Mouse (Mus musculus) hindbrain, embryonic 11.5 days (tissue): ENCODE measurements around the gene Rnf10. TPM values are rescaled to one million over a fixed set of nuclear protein-coding genes. Genes with fewer than 3 reads are reported as not detected.

ENCODE experiments used
- ATAC-seq: fragments of 200-750 bp; cut with Nextera tagmentation; 2 replicates; pipeline ENCODE4 v1.8.0; 2017; ENCODE audit warnings: mild to moderate bottlenecking, moderate TSS enrichment, moderate library complexity; ENCODE audit not compliant: low FRiP score
- DNase-seq: peaks from one replicate; pipeline ENCODE4 v3.0.0-alpha.2; 2015; ENCODE audit warnings: low spot score
- H3K27ac ChIP-seq: fragments of 300-500 bp; sonication (generic); 2 replicates; pipeline ENCODE4 v1.5.1; 2014; ENCODE audit warnings: mild to moderate bottlenecking, low read depth, low read length
- H3K27me3 ChIP-seq: fragments of 300-500 bp; sonication (generic); 2 replicates; pipeline ENCODE4 v1.6.1; 2014; ENCODE audit warnings: mild to moderate bottlenecking, low read length, moderate library complexity, mixed read lengths; ENCODE audit not compliant: control insufficient read depth, insufficient read depth
- H3K36me3 ChIP-seq: fragments of 300-500 bp; sonication (generic); 2 replicates; pipeline ENCODE4 v1.6.1; 2014; ENCODE audit warnings: mild to moderate bottlenecking, low read length, moderate library complexity, mixed read lengths; ENCODE audit not compliant: control insufficient read depth, insufficient read depth
- H3K4me1 ChIP-seq: fragments of 300-500 bp; sonication (generic); replicated peaks from 2 replicates; pipeline ENCODE4 v1.6.1; 2014; ENCODE audit warnings: low read length, mixed read lengths; ENCODE audit not compliant: control insufficient read depth, insufficient read depth
- H3K4me2 ChIP-seq: fragments of 300-500 bp; sonication (generic); replicated peaks from 2 replicates; pipeline ENCODE4 v1.6.1; 2014; ENCODE audit warnings: mild to moderate bottlenecking, low read depth, low read length
- H3K4me3 ChIP-seq: fragments of 300-500 bp; sonication (generic); 2 replicates; pipeline ENCODE4 v1.5.1; 2014; ENCODE audit warnings: low read depth, low read length
- H3K9ac ChIP-seq: fragments of 300-500 bp; sonication (generic); 2 replicates; pipeline ENCODE4 v1.6.1; 2014; ENCODE audit warnings: low read depth, low read length
- H3K9me3 ChIP-seq: fragments of 300-500 bp; sonication (generic); 2 replicates; pipeline ENCODE4 v1.6.1; 2016; ENCODE audit warnings: low read length; ENCODE audit not compliant: control insufficient read depth
- WGBS: fragments of 180-500 bp; shearing (Covaris S2); extraction: QIAGEN DNeasy Blood & Tissue Kit; methylation state at CpG from one replicate; pipeline ENCODE4 v1.1.7; 2014; 5-methylcytosine and 5-hydroxymethylcytosine counted together
- polyA plus RNA-seq: library from polyadenylated mRNA; unstranded; fragments of >200 nt; fragmentation: Nextera tagmentation; extraction: Ambion mirVana; gene quantifications from 2 replicates; pipeline ENCODE4 v1.2.1, GENCODE M21; 2014

Gene Rnf10
- polyA plus RNA-seq, 1 experiment from 2014 or later = 65.9 TPM

- no peak overlapping the region; the same call in 1 of the 2 replicates for H3K4me2 ChIP-seq
- 0 out of 2 replicates have a peak, but pooled peaks cover 3% of the 10 kb centered on the region for H3K4me1 ChIP-seq
- H3K27ac ChIP-seq = no peak overlapping the region
- WGBS = 90% methylated on average over 1 of the region's 1 CpGs
- ATAC-seq = no peak
- H3K9ac ChIP-seq = no peak overlapping the region
- peak overlapping the region; percentile 97 for H3K4me3 ChIP-seq
- no peaks in the 10 kb centered on the region for H3K27me3 ChIP-seq
- H3K9me3 ChIP-seq = no peaks in the 10 kb centered on the region
- H3K36me3 ChIP-seq = no peaks in the 10 kb centered on the region
- no peak for DNase-seq
These were observed 2.7 kb downstream of the Rnf10 start for GRCm38 (mm10) chr5:115269969-115270368.

- Histone ChIP-seq H3K9me3 (no peaks in the 10 kb centered on the region), H3K36me3 (no peaks in the 10 kb centered on the region), H3K4me3 (no peak overlapping the region), H3K4me1 (0 out of 2 replicates have a peak, but pooled peaks cover 3% of the 10 kb centered on the region), H3K9ac (no peak overlapping the region), H3K27me3 (no peaks in the 10 kb centered on the region), H3K27ac (no peak overlapping the region), H3K4me2 (no peak overlapping the region)
- no peak for ATAC-seq
- 78% methylated on average over 3 of the region's 3 CpGs for WGBS
- DNase-seq = no peak
These were observed 4.4 kb downstream of the Rnf10 start for GRCm38 (mm10) chr5:115268266-115268665.

GRCm38 (mm10) chr5:115267469-115268045, 5.1 kb downstream of the Rnf10 start:
- no peak for DNase-seq
- Histone ChIP-seq H3K27me3 (no peaks in the 10 kb centered on the region), H3K36me3 (0 out of 2 replicates have a peak, but pooled peaks cover 3% of the 10 kb centered on the region), H3K9me3 (no peaks in the 10 kb centered on the region), H3K9ac (no peak overlapping the region), H3K4me2 (no peak overlapping the region), H3K27ac (no peak overlapping the region), H3K4me1 (0 out of 2 replicates have a peak, but pooled peaks cover 3% of the 10 kb centered on the region), H3K4me3 (no peak overlapping the region)
- 82% methylated on average over 3 of the region's 3 CpGs for WGBS
- ATAC-seq = no peak

- Histone ChIP-seq H3K27ac (no peak overlapping the region), H3K9ac (no peak overlapping the region), H3K4me3 (no peak overlapping the region), H3K27me3 (no peaks in the 10 kb centered on the region), H3K4me1 (0 out of 2 replicates have a peak, but pooled peaks cover 3% of the 10 kb centered on the region), H3K36me3 (0 out of 2 replicates have a peak, but pooled peaks cover 4% of the 10 kb centered on the region), H3K9me3 (no peaks in the 10 kb centered on the region), H3K4me2 (no peak overlapping the region)
- 90% methylated on average over 8 of the region's 8 CpGs for WGBS
- ATAC-seq = no peak
- no peak for DNase-seq
These were observed 5.8 kb downstream of the Rnf10 start for GRCm38 (mm10) chr5:115266787-115267468.

DNA sequence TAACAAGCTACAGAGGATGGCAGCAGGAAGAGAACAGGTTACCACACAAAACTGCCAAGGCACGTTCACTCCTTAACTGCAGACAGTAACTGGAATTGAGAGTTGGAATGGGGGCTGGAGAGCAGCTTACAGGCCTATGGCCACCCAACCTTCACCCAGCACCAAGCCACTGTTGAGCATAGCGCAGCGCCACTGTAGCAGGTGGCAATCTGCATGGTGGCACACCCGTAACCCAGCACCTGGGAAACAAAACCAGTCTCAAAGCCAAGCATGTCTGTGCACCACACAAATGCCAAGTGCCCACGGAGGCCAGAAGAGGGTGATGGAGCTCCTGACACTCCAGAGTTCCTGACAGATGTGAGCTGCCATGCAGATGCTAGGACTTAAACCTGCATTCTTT, 6.4 kb downstream of the Rnf10 start:
- H3K9me3 ChIP-seq = no peaks in the 10 kb centered on the region
- ATAC-seq (no peak), DNase-seq (no peak)
- no peaks in the 10 kb centered on the region for H3K27me3 ChIP-seq
- 0 out of 2 replicates have a peak, but pooled peaks cover 4% of the 10 kb centered on the region for H3K36me3 ChIP-seq
- H3K4me3 ChIP-seq = no peak overlapping the region
- 90% methylated on average over 5 of the region's 5 CpGs for WGBS
- H3K9ac ChIP-seq = no peak overlapping the region
- H3K4me2 ChIP-seq = no peak overlapping the region
- H3K4me1 ChIP-seq = 0 out of 2 replicates have a peak, but pooled peaks cover 3% of the 10 kb centered on the region
- H3K27ac ChIP-seq = no peak overlapping the region

DNA sequence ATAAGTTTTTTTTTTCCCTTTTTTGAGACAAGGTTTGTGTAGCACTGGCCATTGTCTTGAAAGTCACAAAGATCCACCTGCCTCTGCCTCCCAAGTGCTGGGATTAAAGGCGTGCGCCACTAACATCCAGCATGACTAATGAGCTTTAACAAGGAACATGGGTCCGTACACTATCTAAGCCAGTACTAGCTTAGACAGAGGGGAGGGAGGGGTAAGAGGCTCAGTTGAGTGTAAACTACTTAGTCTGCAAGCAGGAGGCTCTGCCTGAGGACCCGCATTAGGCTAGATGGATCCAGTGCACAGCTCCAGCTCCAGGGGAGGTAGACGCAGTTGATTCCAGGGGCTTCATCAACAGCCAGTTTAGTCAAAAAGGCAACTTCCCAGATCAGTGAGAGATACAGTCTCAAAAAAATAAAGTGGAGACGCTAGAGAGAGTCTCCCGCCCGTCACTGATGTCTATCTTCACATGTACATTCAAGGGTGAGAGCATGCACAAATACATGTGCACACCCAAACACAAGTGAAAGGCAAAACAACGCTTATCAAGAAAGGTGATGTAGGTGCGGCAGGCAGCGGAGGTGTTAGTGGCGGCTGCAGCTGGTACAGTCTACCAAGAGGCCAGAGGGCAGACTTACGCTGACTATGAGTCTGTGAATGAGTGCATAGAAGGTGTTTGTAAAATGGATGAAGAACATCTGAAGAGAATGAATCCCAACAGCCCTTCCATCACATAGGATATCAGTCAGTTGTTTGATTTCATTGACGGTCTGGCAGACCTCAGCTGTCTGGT, 10.0 kb downstream of the Rnf10 start:
- Histone ChIP-seq H3K27me3 (no peaks in the 10 kb centered on the region), H3K4me1 (no peaks in the 10 kb centered on the region), H3K4me3 (no peak overlapping the region), H3K9ac (no peak overlapping the region), H3K36me3 (0 out of 2 replicates have a peak, but pooled peaks cover 7% of the 10 kb centered on the region), H3K9me3 (no peaks in the 10 kb centered on the region), H3K27ac (no peak overlapping the region), H3K4me2 (no peak overlapping the region)
- DNase-seq = no peak
- 95% methylated on average over 14 of the region's 14 CpGs for WGBS
- no peak for ATAC-seq

- 93% methylated on average over 1 of the region's 1 CpGs for WGBS
- ATAC-seq = no peak
- peaks cover 7% of the 10 kb centered on the region; the same call in 1 of the 2 replicates for H3K36me3 ChIP-seq
These were observed 10.8 kb downstream of the Rnf10 start for GRCm38 (mm10) chr5:115261880-115262279.

GRCm38 (mm10) chr5:115261141-115261540, 11.6 kb downstream of the Rnf10 start:
- Histone ChIP-seq H3K4me3 (no peak overlapping the region), H3K27me3 (no peaks in the 10 kb centered on the region), H3K4me2 (no peak overlapping the region), H3K4me1 (no peaks in the 10 kb centered on the region), H3K27ac (no peak overlapping the region), H3K36me3 (peaks cover 12% of the 10 kb centered on the region; the same call in 1 of the 2 replicates), H3K9me3 (no peaks in the 10 kb centered on the region), H3K9ac (no peak overlapping the region)
- ATAC-seq = no peak
- DNase-seq = no peak
- 91% methylated on average over 8 of the region's 8 CpGs for WGBS

More at GRCm38 (mm10) chr5:115261880-115262279, 10.8 kb downstream of the Rnf10 start:
- DNase-seq = no peak
- no peaks in the 10 kb centered on the region for H3K4me1 ChIP-seq
- no peak overlapping the region for H3K9ac ChIP-seq
- no peaks in the 10 kb centered on the region for H3K27me3 ChIP-seq
- no peaks in the 10 kb centered on the region for H3K9me3 ChIP-seq
- no peak overlapping the region for H3K4me3 ChIP-seq
- H3K27ac ChIP-seq = no peak overlapping the region
- no peak overlapping the region for H3K4me2 ChIP-seq
